In genomic region chr2:167631591-167632448, GRCm38 (mm10) we compare ENCODE assay signal across 8 mouse cellular contexts. TPM values are rescaled to one million over a fixed set of nuclear protein-coding genes. Genes with fewer than 3 reads are reported as not detected.
A peak's percentile ranks its signal among the peaks of the same experiment; 100 is the strongest.
DNase-seq lines count a peak whose midpoint lies in the region; ATAC-seq lines count a peak whose summit lies in the region.

TSS of gene Ube2v1 (minus strand) at chr2:167632095.

- ATAC-seq in erythroid progenitor cell, adult 5-6 weeks (replicated peaks; ENCODE audit: low FRiP score, poor library complexity, severe bottlenecking): peak; percentile 55
- peak; percentile 80 for ATAC-seq in heart, embryonic 13.5 days (ENCODE audit: extremely low read depth, insufficient number of reproducible peaks, low FRiP score, low TSS enrichment)
- peak; percentile 72 for ATAC-seq in liver, embryonic 12.5 days
- ATAC-seq in stomach, embryonic 15.5 days (ENCODE audit: insufficient read depth, low FRiP score, low read depth): peak; percentile 82

- peak; percentile 100 for DNase-seq in CD4-positive helper T cell, adult 2 months (ENCODE audit: low read depth, low spot score)
- DNase-seq in brain, embryonic 18.5 days (ENCODE audit: low read depth, low spot score): peak; percentile 94
- peak; percentile 97 for DNase-seq in kidney, postnatal 10 days
- DNase-seq in natural killer cell, adult 2 months (ENCODE audit: low spot score in 2 of 2): peak; percentile 97 to 99

- under 1% methylated on average over 78 of the region's 87 CpGs for WGBS in heart, embryonic 13.5 days
- under 1% methylated on average over 82 of the region's 87 CpGs for WGBS in liver, embryonic 12.5 days (ENCODE audit: insufficient replicate concordance)
- under 1% methylated on average over 87 of the region's 87 CpGs for WGBS in stomach, embryonic 15.5 days

- peak within 1 kb of the TSS; percentile 91 for H3K27ac ChIP-seq in heart, embryonic 13.5 days (replicated peaks)
- H3K27ac ChIP-seq in liver, embryonic 12.5 days: peak within 1 kb of the TSS; percentile 100
- H3K27ac ChIP-seq in stomach, embryonic 15.5 days: peak within 1 kb of the TSS; percentile 89

- peaks cover 67% of the 10 kb centered on the region for H3K4me1 ChIP-seq in heart, embryonic 13.5 days
- peaks cover 78% of the 10 kb centered on the region for H3K4me1 ChIP-seq in liver, embryonic 12.5 days
- H3K4me1 ChIP-seq in stomach, embryonic 15.5 days: peaks cover 56% of the 10 kb centered on the region

- peak within 1 kb of the TSS; percentile 86 for H3K4me3 ChIP-seq in heart, embryonic 13.5 days
- peak within 1 kb of the TSS; percentile 98 for H3K4me3 ChIP-seq in liver, embryonic 12.5 days
- peak within 1 kb of the TSS; percentile 76 for H3K4me3 ChIP-seq in stomach, embryonic 15.5 days (replicated peaks)

- 0 out of 2 replicates have a peak, but pooled peaks cover 5% of the 10 kb centered on the region for H3K9me3 ChIP-seq in heart, embryonic 13.5 days
- H3K9me3 ChIP-seq in liver, embryonic 12.5 days (replicated peaks): no peaks in the 10 kb centered on the region
- no peaks in the 10 kb centered on the region for H3K9me3 ChIP-seq in stomach, embryonic 15.5 days

- H3K4me2 ChIP-seq in heart, embryonic 13.5 days: peak within 1 kb of the TSS; percentile 97
- H3K4me2 ChIP-seq in liver, embryonic 12.5 days: peak within 1 kb of the TSS; percentile 90
- H3K4me2 ChIP-seq in stomach, embryonic 15.5 days: peak within 1 kb of the TSS; percentile 82

- no peaks in the 10 kb centered on the region for H3K27me3 ChIP-seq in heart, embryonic 13.5 days (replicated peaks)
- no peaks in the 10 kb centered on the region for H3K27me3 ChIP-seq in liver, embryonic 12.5 days (replicated peaks)
- H3K27me3 ChIP-seq in stomach, embryonic 15.5 days (replicated peaks): no peaks in the 10 kb centered on the region

- H3K36me3 ChIP-seq in heart, embryonic 13.5 days: peaks cover 16% of the 10 kb centered on the region
- H3K36me3 ChIP-seq in liver, embryonic 12.5 days: peaks cover 29% of the 10 kb centered on the region
- peaks cover 8% of the 10 kb centered on the region for H3K36me3 ChIP-seq in stomach, embryonic 15.5 days

- peak within 1 kb of the TSS; percentile 99 for H3K9ac ChIP-seq in heart, embryonic 13.5 days
- peak within 1 kb of the TSS; percentile 99 for H3K9ac ChIP-seq in liver, embryonic 12.5 days
- H3K9ac ChIP-seq in stomach, embryonic 15.5 days: peak within 1 kb of the TSS; percentile 76

RNA-seq across cellular contexts. Expression of gene Ube2v1, which starts in this region (rescaled TPM):
- 186 and 189 TPM in 2 replicates for total RNA-seq in erythroid progenitor cell, adult 5-6 weeks (2015; ENCODE audit: low replicate concordance)
- total RNA-seq in erythroid progenitor cell, adult 5-6 weeks (2017; ENCODE audit: low replicate concordance): 82.3 and 114 TPM in 2 replicates
- polyA plus RNA-seq in heart, embryonic 13.5 days (2015; fragmentation: Nextera tagmentation; extraction: Ambion mirVana): 216 and 229 TPM in 2 replicates
- 256 and 259 TPM in 2 replicates for polyA plus RNA-seq in liver, embryonic 12.5 days (2016; fragmentation: Nextera tagmentation; extraction: Ambion mirVana)
- polyA plus RNA-seq in stomach, embryonic 15.5 days (2015; fragmentation: Nextera tagmentation; extraction: Ambion mirVana): 250 and 281 TPM in 2 replicates

Comparison
In these comparisons a context has a peak if more than half of its experiments do, and no peak if none do; other contexts are left out.
1. Peak in every context shown above with its lines: DNase-seq, ATAC-seq, H3K4me3 ChIP-seq and H3K27ac ChIP-seq.